Mouse (Mus musculus) ovary, postnatal 10 days (tissue): ENCODE measurements around the gene Acsf3.

Source experiments
- DNase-seq: peaks from one replicate; pipeline ENCODE4 v3.0.0; 2022; ENCODE audit warnings: low spot score

Gene Acsf3

DNA sequence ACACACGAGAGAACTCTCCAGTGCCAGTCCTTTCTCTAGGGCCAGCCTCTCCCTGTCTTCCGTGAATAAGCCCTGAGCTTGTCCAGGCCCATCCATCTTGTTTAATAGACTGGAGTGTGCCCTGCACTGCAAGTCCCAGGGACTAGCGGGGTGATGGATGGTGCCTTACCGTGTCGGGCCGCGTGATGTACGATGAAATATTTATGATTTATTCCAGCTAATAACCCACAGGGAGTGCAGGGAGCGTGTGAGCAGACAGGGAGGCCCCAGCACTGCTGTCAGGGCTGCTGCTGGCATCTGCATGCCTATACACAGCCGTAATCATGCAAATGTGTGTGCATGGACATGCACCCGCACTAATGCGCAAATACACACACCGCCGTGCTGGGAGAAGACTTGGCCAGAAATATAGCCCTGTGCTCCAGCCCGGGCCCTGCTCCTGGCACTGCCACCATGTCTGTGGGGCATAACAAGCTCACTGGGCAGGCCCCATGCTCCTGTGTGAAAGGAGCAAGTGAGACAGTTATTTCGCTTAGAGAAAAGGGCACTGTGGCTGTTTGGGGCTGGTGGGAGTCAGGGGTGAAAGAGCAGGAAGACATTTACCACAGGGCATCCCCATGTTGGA is 36.7 kb downstream of the Acsf3 start:
- DNase-seq, result no peak

DNA sequence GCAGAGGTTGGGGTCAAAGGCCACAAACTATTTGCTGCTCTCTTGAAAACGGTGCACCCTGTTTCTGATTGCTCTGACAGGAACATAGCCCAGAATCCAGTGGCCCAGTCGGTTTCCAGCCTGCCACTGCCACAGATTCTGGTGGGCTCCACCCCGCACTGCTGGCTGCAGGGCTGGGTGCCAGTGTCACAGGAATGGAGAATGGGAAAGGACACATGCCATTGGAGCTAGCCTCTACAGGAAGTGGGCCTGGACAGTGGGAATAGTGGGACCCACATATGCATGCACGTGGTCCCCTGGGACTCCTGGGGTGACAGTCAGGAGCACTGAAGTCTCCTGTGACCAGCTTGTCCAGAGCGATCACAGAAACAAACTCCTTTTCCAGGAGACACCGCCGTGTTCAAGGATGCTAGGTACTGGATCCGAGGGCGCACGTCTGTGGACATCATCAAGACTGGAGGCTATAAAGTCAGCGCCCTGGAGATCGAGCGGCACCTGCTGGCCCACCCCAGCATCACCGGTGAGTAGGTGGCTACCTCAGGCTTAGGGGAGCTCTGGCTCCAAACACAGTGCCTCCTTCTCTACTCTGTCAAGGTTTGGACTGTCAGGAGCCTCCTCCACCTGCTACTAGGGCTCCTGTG is 37.4 kb downstream of the Acsf3 start:
- DNase-seq, result no peak

DNA sequence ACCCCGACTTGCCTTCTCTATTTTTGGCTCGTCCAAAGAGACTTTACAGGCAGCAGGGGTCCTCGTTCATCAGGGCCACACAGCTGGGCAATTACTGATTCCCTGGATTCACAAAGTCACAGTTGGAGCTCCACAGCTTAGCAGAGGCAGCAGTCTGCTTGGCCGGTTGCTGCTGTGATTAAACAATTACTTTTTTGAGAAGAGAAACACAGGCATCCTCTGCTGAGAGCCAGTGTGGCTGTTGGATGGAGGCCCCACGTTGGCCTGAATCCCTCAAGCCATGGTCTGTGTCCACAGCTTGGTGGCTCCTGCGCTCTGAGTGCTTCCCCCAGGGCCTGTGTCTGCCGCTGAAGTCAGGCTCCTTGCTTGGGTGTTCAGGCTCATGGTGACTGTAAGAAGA is 39.3 kb downstream of the Acsf3 start:
- no peak for DNase-seq

DNA sequence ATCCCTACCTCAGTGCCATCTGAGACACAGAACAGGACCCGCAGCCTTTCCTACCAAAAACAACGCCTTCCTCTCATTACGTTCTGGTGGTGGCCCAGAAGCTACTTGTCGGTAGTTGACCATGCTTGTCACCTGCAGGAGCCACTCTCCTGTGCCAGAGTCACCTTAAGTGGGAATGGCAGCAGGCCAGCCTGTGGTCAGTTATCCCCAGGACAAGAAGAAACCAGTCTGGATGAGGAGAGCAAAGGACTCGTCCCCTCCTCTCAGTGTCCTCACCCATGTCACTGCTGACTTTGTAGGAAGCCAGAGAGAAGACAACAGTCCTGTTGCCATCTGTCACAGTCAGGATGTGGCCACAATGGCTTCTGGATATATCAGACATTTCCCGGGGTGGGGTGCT is 41.7 kb downstream of the Acsf3 start:
- no peak for DNase-seq

DNA sequence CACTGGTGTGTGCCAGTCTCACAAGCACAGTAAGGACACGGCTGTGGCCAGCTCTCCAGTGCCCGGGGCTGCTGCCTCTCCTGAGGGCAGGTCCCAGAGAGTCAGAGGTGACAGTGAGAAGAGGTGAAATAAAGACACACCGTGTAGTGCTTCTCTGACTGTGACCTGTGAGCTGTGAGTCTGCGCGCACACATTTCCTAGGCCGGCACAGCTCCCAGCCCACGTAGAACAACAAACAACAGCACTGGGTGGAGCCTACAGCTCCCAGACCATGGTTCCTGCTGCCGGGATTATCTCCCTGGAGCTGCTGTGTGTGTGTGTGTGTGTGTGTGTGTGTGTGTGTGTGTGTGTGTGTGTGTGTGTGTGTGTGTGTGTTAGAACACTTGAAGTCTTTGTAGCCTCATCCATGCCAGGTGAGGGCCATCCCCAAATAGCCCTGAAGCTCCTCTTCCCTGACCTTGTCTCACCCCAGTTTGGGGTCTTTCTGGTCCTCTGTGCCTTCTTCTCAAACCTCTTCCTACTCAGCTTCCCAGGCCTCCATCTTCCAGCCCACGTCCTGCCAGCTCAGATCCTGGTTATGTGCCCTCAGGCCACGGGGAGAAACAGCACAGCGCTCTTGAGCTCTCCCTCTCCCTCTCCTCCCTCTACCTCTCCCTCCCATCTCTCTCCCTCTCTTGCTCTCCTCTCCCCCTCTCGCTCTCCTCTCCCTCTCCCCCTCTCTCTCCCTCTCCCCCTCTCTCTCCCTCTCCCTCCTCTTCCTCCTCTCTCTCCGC is 42.6 kb downstream of the Acsf3 start:
- DNase-seq, result no peak

DNA sequence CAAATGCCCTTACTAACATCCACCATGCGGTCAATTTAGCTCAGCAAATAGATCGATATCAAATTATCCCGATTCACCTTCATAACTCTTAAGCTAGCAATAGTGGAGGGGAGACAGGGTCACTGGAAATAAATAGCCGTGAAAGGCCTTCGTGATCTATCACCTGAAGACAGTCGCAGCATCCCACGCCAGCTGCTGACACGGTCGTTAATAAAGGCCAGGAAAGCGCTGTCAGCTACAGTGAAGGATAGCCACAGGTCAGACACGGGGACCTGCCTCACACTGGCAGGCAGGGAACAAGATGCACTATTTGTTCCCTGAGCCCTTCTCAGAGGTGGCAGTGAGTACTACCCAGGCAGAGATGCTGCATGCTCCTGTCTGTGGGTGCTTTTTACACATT is 44.5 kb downstream of the Acsf3 start:
- no peak for DNase-seq

DNA sequence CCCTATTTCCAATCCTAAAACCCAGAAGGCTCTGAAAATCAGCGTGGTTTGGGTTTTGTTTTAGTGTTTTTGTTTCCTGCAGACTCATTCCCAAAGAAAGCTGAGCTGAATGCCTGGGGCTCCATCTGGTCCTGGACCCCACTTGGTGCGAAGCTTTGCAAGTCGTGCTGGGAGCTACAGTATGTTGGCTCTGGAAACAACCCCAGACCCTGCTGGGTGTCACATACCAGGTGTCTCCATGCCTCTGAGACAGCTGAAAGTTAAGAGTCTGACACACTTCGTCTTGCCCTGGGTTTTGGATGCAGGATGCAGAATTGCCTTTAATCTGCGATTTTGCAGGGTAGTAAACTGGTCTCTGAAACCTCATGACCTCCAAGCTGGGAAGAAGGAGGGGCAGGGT is 49.3 kb downstream of the Acsf3 start:
- DNase-seq, result no peak

DNA sequence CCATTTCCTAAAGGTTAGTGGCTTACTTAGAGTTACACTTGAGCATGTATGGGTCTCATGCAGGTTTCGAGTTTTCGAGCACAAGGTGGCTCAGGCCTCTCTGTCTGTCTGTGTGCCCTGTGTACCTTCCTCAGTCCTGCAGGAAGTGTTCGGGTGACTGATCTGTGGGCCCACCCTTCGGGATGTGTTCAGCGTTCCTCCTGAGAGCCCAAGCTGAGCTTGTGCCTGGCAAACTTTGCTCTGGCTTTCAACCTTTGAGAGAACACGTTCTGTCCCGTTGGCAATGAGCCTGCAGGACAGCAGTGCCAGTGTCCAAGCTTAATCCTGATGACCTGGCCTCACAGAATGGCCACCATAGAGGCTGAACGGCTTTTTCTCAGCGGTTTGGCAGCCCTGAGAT is 49.7 kb downstream of the Acsf3 start:
- DNase-seq, result no peak

DNA sequence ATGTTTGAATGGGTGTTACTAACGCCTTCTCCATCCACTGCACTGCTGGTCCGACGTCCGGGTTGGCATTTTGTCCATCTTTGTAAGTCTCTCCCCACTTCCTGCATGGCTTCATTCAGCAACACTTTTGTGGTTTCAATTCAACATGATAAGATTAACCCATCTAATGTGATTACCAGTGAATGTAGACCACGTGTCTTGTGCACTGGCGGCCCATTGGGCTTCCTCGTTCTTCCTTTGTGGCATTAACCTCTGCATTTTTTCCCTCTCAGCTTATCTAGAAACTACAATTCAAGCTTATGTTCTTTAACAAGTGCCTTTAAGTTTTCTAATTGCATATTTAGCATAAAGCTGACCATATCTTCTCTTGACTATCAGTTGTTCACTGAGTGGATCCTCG is 50.1 kb downstream of the Acsf3 start:
- DNase-seq, result no peak

DNA sequence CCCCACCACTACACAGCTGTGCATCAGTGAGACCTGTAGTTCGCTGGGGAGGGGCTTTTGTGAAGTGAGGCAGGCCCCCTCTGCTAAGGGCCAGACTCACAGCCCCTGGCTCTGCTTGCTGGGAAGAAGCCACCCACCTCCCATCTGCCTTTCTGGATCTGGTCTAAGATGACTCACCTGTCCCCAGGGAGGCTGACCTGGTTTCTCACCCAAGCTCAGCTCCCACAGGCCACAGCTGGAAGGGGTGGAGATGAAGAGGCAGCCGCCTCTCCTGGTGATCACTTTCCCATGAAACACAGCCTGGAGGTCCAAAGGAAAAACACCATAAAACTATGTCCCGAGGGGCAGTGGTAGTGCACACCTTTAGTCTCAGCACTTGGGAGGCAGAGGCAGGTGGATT is 54.1 kb downstream of the Acsf3 start:
- no peak for DNase-seq

DNA sequence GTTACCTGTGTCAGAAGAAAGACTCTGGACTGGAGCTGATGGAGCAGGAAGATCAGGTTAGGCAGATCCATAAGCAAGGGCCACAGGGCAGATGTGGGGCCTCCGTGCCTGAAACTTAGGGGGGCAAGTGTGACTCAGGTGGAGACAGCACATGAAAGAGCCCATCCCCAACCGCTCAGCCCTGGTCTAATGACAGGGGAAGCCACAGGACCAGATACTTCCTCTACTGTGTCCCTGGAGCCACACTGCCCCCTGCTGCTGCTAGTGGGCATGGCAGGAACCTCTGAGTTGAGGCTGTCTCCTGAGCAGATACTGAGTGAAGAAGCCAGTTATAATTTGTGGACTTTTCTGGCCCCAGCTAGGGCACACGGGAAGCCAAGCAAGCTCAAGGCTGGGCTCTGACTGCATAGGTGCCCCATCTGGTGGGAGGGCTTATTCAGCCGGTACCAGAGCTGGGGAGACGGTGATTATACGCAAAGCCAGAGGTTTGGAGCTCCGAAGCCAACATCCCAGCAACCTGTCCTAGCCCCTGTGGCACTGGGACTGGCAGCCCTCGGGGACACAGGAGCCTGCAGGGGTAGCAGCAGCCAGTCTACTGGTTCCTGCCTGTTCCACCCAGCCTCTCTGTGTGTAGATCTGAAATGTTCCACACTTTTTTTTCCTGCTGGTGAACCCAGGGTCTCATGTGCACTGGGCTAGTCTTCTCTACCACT is 55.2 kb downstream of the Acsf3 start:
- peak; percentile 94 for DNase-seq

DNA sequence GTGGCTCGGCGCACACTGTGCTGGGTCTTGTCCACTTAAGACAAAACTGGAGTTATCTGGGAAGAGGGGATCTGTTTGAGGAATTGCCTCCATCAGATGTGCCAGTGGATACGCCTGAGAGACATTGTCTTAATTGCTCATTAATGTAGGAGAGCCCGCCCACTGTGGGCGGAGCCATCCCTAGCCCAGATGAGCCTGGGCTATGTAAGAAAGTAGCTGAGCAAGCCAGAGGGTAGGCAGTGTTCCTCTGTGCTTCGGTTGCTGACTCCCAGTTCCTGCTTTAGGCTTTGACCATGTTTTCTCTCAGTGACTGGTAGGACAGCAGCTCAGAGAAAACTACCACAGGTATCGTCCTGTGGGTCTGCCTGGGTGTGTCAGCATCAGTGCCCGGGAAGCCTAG is 59.1 kb downstream of the Acsf3 start:
- DNase-seq, result no peak

DNA sequence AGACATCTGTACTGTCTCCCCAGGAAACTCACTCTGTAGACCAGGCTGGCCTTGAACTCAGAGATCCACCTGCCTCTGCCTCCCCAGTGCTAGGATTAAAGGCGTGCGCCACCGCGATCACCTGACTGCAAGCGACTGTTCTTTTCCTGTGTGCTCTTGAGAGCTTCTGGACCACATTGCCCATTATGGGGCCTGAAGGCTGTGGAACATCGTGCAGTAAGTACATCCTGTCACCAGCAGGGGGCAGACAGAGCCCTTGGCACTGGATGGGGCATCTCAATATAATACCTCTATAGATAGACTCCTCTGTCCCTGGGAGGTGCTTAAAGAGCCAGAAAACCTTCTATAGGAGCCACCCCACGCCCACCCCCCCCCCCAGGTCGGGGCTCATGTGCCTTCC is 59.7 kb downstream of the Acsf3 start:
- DNase-seq, result no peak

DNA sequence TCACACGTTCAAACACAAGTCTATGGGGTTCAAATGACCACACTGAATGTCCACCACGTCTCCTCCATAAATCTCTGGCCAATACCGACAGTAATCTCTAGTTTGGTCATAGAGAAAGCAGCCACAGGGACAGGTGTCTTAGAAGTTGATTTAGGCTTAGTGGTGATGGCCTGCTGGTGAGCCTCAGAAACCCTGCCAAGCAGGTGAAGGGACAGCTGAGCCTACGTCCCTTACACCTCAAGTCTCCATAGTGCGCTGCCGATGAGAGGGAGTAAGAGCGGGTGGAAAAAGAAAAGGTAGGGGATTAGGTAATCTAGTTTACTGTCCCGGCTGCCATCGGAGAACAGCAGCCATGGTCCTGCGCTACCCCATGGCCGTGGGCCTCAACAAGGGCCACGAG is 60.9 kb downstream of the Acsf3 start:
- DNase-seq, result no peak

DNA sequence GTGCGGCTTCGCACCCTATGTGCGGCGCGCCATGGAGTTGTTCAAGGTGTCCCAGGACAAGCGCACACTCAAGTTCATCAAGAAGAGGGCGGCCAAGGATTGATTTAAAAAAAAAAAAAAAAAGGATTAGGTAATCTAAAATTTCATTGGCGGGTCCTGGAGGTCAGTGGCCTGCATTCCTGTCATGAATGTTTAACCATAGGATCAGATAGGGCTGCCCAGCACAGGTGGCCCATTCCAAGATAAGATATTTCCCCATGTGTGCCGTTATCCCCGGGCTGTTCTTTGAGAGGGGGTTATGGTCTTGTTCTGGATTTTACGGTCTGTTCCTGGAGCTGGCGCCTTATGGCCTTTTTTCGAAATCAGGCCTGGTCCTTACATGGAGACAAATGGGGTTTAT is 61.4 kb downstream of the Acsf3 start:
- no peak for DNase-seq

DNA sequence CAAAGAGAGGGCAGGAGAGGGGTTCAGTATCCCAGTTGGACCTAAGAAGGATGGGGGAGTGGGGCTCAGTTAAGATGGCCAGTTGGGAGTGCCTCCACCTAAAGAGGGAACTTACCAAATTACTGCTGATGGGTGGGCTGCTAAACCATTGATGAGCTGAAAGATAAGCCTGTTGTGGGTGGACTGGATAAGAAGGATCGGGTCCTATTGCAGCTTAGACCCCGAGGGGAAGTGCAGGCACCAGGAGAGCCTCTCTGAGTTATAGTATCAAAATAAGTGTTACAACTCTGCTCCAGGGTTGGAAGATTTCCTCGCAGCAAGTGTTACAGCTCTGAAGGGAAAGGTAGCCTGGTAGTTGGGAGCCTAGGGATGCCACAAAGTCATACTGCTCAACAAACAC is 68.9 kb downstream of the Acsf3 start:
- DNase-seq, result no peak

DNA sequence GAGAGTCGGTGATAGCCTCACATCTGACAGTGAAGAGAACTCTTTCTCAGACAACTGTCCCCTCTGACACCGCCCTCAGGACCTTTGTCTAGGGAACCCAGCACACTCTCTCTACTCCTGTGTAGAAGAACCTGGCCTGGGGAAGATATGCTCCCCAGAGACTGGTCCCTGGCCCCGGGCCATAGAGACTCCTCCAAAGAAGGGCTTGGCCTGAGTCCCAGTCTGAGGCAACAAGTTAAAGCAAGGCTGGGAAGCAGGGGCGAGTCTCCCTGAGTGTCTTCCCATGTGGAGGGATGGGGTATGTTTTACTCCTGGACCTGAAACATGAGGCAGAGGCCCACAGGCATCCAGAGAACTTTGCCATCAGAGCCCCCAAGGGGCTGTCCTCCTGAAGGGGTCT is 70.4 kb downstream of the Acsf3 start:
- peak; percentile 18 for DNase-seq

DNA sequence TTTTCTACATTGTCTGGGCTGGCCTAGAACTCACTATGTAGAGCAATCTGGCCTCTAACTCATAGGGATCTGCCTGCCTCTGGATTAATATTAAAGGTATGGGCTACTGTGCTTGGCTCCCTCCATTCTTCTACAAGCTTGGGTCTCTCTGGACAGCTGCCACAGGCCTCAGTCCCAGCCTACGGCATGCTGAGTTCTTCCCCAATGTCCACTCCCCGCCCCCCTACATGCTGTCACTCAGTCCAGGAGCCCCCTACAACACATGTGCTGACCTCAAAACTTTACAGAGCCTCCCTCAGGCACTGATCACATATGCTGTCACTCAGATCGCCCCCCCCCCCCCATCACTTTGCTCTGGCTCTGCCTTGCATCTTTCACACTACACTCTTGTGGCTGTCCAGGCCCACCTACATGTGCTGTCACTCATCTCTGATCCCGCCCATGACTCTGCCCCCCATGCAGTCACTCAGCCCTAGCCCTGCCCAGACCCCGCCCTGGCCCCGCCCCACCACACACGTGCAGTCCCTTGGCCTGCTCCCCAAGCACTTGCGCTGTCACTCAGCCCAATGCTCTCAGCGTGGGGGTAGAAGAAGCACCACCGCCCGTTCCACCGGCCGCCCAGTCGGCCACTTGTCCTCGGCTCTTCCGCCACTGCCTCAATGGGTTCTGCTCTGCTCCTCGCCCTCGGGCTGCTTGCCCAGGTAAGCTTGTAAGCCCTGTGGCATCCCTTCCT is 72.7 kb downstream of the Acsf3 start, which contains the start of gene Cdh15:
Gene Cdh15, plus strand, starts transcription at position 138 of the 733 bp plus-strand sequence.
- DNase-seq, result no peak

DNA sequence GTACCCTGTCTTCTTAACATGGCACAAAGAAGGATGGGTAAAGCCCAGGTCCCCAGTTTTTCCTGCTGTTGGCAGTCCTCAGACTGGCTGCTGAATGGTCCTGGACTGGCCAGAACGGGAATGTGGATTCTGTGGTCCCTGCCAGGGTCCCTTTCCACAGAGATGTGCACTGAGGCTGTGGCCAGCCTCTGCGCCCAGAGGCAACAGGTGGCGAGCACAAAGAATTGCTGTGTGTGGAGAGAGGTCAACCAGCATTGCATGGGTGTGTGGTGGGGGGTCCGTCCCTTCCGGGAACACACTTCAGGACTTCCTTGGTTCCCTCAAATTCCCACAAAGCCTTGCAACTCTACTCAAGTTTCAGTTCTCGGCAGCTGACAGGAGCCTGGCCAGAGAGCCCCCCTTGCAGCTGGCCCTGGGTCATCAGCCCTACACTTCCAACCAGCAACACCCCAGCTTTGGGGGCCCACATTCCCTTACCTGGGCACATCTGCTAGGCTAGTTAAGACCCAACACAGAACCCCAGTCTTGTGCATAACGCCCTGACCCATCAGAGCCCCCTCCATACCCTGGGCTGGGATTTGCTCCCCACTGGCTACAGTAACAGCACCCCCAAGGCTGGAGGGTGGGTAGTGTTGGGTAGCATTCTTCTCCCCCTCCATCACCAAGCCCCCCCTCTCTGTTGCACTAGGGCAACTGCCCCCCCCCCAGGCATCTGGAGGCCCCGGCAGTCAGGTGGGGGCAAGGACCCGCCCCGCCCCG is 74.0 kb downstream of the Acsf3 start:
- DNase-seq, result no peak

DNA sequence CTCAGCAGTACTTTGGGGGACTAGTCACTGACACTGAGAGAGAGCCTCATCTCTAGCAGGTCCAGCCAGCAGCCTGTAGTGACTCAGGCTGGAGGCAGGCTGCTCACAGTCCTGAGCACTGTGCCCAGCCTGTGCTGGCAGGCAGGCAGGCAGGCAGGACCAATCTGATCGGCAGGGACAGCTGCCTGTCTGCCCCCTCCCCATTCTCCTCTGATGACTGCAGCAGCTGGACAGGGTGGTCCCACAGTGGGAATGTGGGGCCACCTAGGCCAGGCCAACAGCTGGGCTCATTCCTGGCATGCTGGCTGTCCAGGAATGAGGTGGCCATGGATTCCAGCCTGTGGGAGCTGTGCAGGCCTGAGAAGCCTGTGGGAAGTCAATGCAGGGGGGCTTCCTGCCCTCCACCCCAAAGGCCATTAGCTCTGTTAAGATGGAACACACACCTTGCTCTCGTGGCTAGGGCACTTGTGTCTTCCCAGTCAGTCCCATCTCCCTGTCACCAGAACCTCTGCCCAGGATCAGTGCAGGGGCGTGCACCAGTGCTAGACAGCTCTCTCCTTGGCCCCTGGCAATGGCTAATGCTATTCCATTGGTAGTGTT is 75.5 kb downstream of the Acsf3 start:
- no peak for DNase-seq
